Mouse (Mus musculus): ENCODE measurements around the gene Gm49450. TPM values are rescaled to one million over a fixed set of nuclear protein-coding genes. Genes with fewer than 3 reads are reported as not detected.
A peak's percentile ranks its signal among the peaks of the same experiment; 100 is the strongest.

Gm49450 gene
- polyA plus RNA-seq, 1 experiment from 2014 or later: not detected

DNA sequence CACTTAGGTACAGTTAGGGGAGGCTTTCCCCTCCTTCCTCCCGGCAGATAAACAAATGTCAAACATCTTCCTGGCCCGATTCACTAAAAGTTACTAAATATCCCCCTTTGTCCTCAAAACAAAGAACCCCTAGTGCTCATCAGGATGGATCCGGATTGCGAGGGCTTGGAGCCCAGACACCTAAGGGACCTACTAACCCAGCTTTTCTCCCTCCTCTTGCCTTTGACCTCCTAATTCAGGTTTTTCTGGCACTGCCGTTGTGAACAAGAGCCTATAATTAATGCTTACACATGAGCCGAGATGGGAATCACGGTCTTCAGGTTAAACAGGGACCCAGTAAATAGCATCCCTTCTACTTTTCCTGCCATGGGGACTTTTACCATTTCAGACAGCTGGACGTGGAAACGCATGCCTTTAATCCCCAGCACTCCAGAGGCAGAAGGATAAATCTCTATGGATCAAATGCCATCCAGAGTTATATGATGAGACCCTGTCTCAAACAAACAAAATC is 38.2 kb upstream of the Gm49450 start:
- Histone ChIP-seq H3K9me3 (ENCODE audit: control insufficient read depth, low read length) (no peaks in the 10 kb centered on the region), H3K27ac (replicated peaks) (peak overlapping the region; percentile 73), H3K9ac (ENCODE audit: low read length) (no peak overlapping the region), H3K36me3 (ENCODE audit: control insufficient read depth, insufficient read depth, low read length) (no peaks in the 10 kb centered on the region), H3K4me1 (replicated peaks; ENCODE audit: control insufficient read depth, insufficient read depth) (0 out of 2 replicates have a peak, but pooled peaks cover 2% of the 10 kb centered on the region), H3K27me3 (ENCODE audit: control insufficient read depth, insufficient read depth, low read length) (no peaks in the 10 kb centered on the region), H3K4me3 (ENCODE audit: low read depth, low read length) (no peak overlapping the region), H3K4me2 (replicated peaks; ENCODE audit: low read depth) (peak overlapping the region; percentile 21; the same call in 1 of the 2 replicates)
- ATAC-seq (ENCODE audit: low FRiP score, low TSS enrichment): no peak
- 35% methylated on average over 9 of the region's 9 CpGs for WGBS
- DNase-seq (ENCODE audit: low spot score): no peak
- TF ChIP-seq EP300 (optimal IDR thresholded peaks at IDR 0.05) (no peak), CTCF (IDR thresholded peaks at IDR 0.05; ENCODE audit: low read depth) (no peak)

GRCm38 (mm10) chr15:98990669-98991539 is 37.6 kb upstream of the Gm49450 start:
- Histone ChIP-seq H3K27me3 (ENCODE audit: control insufficient read depth, insufficient read depth, low read length) (no peaks in the 10 kb centered on the region), H3K4me1 (replicated peaks; ENCODE audit: control insufficient read depth, insufficient read depth) (0 out of 2 replicates have a peak, but pooled peaks cover 2% of the 10 kb centered on the region), H3K9me3 (ENCODE audit: control insufficient read depth, low read length) (no peaks in the 10 kb centered on the region), H3K36me3 (ENCODE audit: control insufficient read depth, insufficient read depth, low read length) (no peaks in the 10 kb centered on the region), H3K9ac (ENCODE audit: low read length) (no peak overlapping the region), H3K4me3 (ENCODE audit: low read depth, low read length) (no peak overlapping the region), H3K27ac (replicated peaks) (peak overlapping the region; percentile 73), H3K4me2 (replicated peaks; ENCODE audit: low read depth) (peak overlapping the region; percentile 21; the same call in 1 of the 2 replicates)
- TF ChIP-seq EP300 (optimal IDR thresholded peaks at IDR 0.05): no peak
- no peak for TF ChIP-seq CTCF (IDR thresholded peaks at IDR 0.05; ENCODE audit: low read depth)
- no peak for DNase-seq (ENCODE audit: low spot score)
- no peak for ATAC-seq (ENCODE audit: low FRiP score, low TSS enrichment)
- 27% methylated on average over 15 of the region's 15 CpGs for WGBS

DNA sequence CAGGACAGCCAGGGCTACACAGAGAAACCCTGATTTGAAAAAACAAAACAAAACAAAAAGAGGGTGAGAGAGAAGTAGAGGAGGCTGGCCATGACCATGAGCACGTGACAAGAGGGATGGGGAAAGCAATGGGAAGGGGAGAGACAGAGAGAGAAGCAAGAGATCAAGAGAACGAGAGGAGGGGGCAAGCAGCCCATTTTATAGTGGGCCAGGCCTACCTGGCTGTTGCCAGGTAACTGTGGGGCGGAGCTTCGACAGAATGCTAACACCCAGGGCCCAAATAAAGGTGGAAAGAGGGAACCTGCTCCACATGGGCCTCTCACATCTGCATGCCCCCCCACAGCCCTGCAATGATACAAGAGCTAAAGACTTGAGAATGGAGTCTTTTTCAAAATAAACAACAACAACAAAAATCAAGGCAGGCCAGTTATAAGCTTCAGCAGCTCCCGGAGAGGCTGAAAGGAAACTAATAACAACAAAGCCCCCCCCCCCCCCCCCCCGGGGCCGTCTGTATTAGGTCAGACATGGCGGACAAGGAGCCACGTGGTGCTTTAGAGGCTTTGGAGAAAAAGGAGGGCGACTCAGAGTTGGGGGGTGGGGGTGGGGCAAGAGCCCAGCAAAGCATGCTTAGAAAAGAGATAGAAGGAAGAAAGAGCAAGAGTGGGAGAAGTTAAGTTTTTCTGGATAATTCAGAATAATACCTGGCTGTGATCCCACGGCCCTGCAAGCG is 36.5 kb upstream of the Gm49450 start:
- no peak for ATAC-seq (ENCODE audit: low FRiP score, low TSS enrichment)
- Histone ChIP-seq H3K27ac (replicated peaks) (peak overlapping the region; percentile 56; the same call in 1 of the 2 replicates), H3K9ac (ENCODE audit: low read length) (no peak overlapping the region), H3K36me3 (ENCODE audit: control insufficient read depth, insufficient read depth, low read length) (no peaks in the 10 kb centered on the region), H3K4me1 (replicated peaks; ENCODE audit: control insufficient read depth, insufficient read depth) (0 out of 2 replicates have a peak, but pooled peaks cover 2% of the 10 kb centered on the region), H3K4me2 (replicated peaks; ENCODE audit: low read depth) (no peak overlapping the region), H3K9me3 (ENCODE audit: control insufficient read depth, low read length) (no peaks in the 10 kb centered on the region), H3K4me3 (ENCODE audit: low read depth, low read length) (no peak overlapping the region), H3K27me3 (ENCODE audit: control insufficient read depth, insufficient read depth, low read length) (no peaks in the 10 kb centered on the region)
- DNase-seq (ENCODE audit: low spot score): no peak
- WGBS: 43% methylated on average over 8 of the region's 12 CpGs
- TF ChIP-seq EP300 (optimal IDR thresholded peaks at IDR 0.05): no peak
- no peak for TF ChIP-seq CTCF (IDR thresholded peaks at IDR 0.05; ENCODE audit: low read depth)

- peak overlapping the region; percentile 98; the same call in 1 of the 2 replicates for H3K27ac ChIP-seq (replicated peaks)
Measured at GRCm38 (mm10) chr15:98988787-98989186, 35.4 kb upstream of the Gm49450 start.

GRCm38 (mm10) chr15:98987661-98988181 is 34.4 kb upstream of the Gm49450 start:
- H3K4me2 ChIP-seq (replicated peaks; ENCODE audit: low read depth): peak overlapping the region; percentile 21
- TF ChIP-seq CTCF (IDR thresholded peaks at IDR 0.05; ENCODE audit: low read depth) (no peak), EP300 (optimal IDR thresholded peaks at IDR 0.05) (no peak)
- WGBS: 37% methylated on average over 8 of the region's 8 CpGs

More at GRCm38 (mm10) chr15:98988787-98989186, 35.4 kb upstream of the Gm49450 start:
- no peak for TF ChIP-seq EP300 (optimal IDR thresholded peaks at IDR 0.05)
- TF ChIP-seq CTCF (IDR thresholded peaks at IDR 0.05; ENCODE audit: low read depth): no peak
- Histone ChIP-seq H3K4me3 (ENCODE audit: low read depth, low read length) (no peak overlapping the region), H3K27me3 (ENCODE audit: control insufficient read depth, insufficient read depth, low read length) (no peaks in the 10 kb centered on the region), H3K4me1 (replicated peaks; ENCODE audit: control insufficient read depth, insufficient read depth) (0 out of 2 replicates have a peak, but pooled peaks cover 2% of the 10 kb centered on the region), H3K9me3 (ENCODE audit: control insufficient read depth, low read length) (no peaks in the 10 kb centered on the region), H3K4me2 (replicated peaks; ENCODE audit: low read depth) (no peak overlapping the region), H3K36me3 (ENCODE audit: control insufficient read depth, insufficient read depth, low read length) (no peaks in the 10 kb centered on the region), H3K9ac (ENCODE audit: low read length) (no peak overlapping the region)
- WGBS: 79% methylated on average over 3 of the region's 3 CpGs
- ATAC-seq (ENCODE audit: low FRiP score, low TSS enrichment): no peak
- no peak for DNase-seq (ENCODE audit: low spot score)

More at GRCm38 (mm10) chr15:98987661-98988181, 34.4 kb upstream of the Gm49450 start:
- peak overlapping the region; percentile 98 for H3K27ac ChIP-seq (replicated peaks)
- no peaks in the 10 kb centered on the region for H3K36me3 ChIP-seq (ENCODE audit: control insufficient read depth, insufficient read depth, low read length)
- 0 out of 2 replicates have a peak, but pooled peaks cover 2% of the 10 kb centered on the region for H3K4me1 ChIP-seq (replicated peaks; ENCODE audit: control insufficient read depth, insufficient read depth)
- ATAC-seq (ENCODE audit: low FRiP score, low TSS enrichment) (no peak), DNase-seq (ENCODE audit: low spot score) (no peak)
- H3K9ac ChIP-seq (ENCODE audit: low read length): no peak overlapping the region
- H3K4me3 ChIP-seq (ENCODE audit: low read depth, low read length): no peak overlapping the region
- H3K9me3 ChIP-seq (ENCODE audit: control insufficient read depth, low read length): no peaks in the 10 kb centered on the region
- H3K27me3 ChIP-seq (ENCODE audit: control insufficient read depth, insufficient read depth, low read length): no peaks in the 10 kb centered on the region
